Mouse (Mus musculus) heart, adult 2 months (tissue): ENCODE results near the gene Pacs1.

Source experiments
- CTCF ChIP-seq: fragments of 200-600 bp; IDR thresholded peaks from 2 replicates; pipeline ENCODE4 v1.8.1; 2022; ENCODE audit warnings: antibody characterized with exemption, mild to moderate bottlenecking, moderate library complexity
- EP300 ChIP-seq: fragments of 200-500 bp; IDR thresholded peaks from 2 replicates; pipeline ENCODE4 v1.6.1; 2011; ENCODE audit warnings: low read depth, low read length, control low read depth; ENCODE audit not compliant: insufficient read depth
- POLR2A ChIP-seq: fragments of 200-500 bp; IDR thresholded peaks from 2 replicates; pipeline ENCODE4 v1.6.1; 2011; ENCODE audit warnings: mild to moderate bottlenecking, low read depth, low read length, control low read depth; ENCODE audit not compliant: insufficient read depth

DNA sequence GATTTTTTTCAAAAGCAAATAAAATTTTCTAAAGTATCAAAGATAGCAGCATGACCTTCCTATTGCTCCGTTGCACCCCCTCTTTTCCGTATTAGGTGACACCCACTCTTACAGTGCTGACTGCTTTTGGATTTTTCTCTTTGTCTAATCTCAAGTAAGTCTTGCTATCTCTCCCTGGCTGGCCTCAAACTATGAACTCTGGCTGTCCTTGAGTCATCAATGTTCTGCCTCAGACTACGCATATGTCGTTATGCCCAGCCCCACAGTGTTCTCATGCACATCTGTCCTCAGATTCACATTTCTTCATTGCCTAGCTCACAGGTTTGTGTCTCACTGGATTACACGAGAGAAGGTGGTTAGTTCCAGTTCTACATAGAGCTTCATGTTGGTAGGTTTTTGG lies 3.5 kb downstream of the Pacs1 start:
- TF ChIP-seq EP300 (no peak), POLR2A (no peak), CTCF (no peak)
